Mouse (Mus musculus): ENCODE data around the gene Rbbp8nl.

Gene Rbbp8nl

GRCm38 (mm10) chr2:180257963-180258865, 31.5 kb downstream of the Rbbp8nl start:
- no peak for DNase-seq (ENCODE audit: low read depth, low spot score)

- DNase-seq (ENCODE audit: low read depth, low spot score), result peak; percentile 98
Measured at GRCm38 (mm10) chr2:180257001-180257521, 32.6 kb downstream of the Rbbp8nl start, which contains the start of gene Rps21. TSS of gene Rps21 (plus strand) at chr2:180257377.

GRCm38 (mm10) chr2:180256296-180257000, 33.2 kb downstream of the Rbbp8nl start:
- no peak for DNase-seq (ENCODE audit: low read depth, low spot score)

DNA sequence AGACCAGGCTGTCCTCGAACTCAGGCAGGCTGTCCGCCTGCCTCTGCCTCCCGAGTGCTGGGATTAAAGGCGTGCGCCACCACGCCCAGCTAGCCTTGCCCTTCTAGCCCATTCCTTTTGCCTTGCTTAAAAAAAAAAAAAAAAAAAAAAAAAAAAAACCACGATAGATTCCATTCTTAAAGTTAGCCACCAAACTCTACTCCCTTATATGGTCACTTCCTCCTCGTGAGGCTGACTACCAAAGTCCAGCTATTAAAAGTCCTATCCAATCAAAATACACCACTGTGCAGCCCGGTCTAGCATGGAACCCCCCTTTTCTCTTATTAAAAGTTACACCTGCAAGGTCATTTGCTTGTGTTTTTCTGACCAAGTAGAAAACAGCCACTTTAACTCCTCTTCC, 34.0 kb downstream of the Rbbp8nl start:
- DNase-seq (ENCODE audit: low read depth, low spot score), result no peak

DNA sequence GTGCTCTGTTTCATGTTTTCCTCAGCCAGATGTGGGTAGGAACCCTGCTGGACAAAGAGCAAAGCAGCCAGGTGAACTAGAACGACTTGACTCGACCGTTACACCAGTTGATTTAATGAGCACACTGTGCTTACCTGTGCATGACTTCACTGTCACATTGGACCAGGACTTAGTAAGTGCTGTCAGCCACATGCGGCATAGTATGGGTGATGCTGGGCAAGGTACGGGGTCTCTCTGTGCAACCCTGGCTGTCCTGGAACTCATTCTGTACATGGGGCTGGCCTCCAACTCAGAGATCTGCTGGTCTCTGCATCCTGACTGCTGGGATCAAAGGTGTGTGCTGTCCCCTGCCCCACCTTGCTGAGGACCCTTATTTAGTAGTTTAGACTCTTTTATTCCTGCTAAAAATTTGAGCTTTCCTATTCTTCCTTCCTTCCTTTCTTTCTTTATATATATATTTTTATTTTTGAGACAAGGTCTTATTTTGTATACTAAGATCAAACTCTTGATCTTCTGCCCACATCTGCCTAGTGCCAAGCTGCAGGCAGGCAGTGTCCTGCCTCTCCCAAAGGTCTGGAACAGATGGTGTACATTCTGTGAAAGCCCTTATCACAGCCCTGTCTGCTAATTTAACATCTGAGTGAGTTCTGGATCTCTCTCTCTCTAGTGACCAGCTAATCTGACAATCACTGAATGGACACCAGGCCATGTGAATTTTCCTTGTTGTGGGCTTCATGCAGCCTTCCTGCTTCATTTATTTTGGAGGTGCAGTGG, 35.1 kb downstream of the Rbbp8nl start:
- no peak for DNase-seq (ENCODE audit: low read depth, low spot score)

GRCm38 (mm10) chr2:180251838-180252237, 37.8 kb downstream of the Rbbp8nl start:
- DNase-seq (ENCODE audit: low read depth, low spot score), result no peak

DNA sequence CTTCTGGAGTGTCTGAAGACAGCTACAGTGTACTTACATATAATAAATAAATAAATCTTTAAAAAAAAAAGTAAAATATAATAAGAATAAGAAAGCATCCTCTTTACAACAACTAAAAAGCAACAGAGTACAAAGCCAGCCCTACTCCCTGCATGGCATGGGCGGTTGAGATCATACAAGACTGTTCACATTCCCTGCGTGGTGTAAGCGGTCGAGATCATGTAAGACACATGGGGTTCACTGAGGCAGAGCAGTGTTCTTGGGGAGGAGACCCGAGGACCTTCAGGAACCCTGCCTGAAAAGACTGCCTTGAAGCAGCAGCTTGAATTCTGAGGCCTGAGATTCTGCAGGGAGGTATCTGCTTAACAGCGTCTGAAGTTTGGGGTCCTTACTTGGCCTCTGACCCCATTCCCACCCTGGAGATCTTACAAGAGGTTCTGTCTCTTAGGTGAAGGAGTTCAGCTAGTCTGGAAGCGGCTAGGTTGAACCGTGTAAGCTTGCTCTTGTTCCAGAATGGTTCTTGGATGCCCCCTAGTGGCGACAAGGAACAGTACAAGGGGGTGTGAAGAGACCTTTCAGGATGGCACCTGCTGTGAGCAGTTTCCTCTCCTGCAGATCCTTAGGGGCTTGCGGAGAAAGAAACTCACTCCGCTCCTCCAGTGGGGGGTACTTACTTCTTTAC, 38.6 kb downstream of the Rbbp8nl start:
- peak; percentile 72 for DNase-seq (ENCODE audit: low read depth, low spot score)

DNA sequence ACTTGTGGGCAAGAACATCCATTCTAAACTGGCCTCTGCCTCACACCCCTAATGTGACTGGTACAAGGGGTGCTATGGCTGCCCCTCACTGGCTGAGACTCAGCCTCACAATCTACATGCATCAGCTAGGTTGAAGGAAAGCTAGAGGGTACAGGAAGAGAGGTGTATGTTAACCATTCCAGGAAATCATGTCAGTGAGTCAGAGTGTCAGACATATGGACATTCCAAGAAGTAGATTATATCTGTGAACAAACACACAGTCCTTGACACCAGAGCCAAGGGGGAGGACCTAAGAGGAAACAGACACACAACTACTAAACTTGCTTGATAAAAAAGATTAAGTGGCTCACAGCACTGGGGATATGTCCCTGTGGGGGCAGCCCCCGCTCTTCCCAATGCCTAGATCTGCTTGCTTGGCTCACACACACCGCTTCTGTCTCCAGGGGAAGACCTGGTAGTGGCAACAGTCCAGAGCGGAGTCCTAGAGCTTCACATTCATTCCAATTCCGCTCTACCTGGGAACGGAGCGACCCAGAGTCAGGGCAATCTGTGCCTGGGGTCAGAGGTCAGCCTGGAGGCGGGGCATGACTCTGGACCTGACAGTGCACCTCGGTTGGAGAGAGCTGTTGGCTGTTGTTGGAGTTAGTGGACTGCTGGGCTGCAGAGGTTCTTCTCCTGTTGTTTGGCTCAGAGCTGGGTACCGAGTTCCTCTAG, 40.6 kb downstream of the Rbbp8nl start:
- no peak for DNase-seq (ENCODE audit: low read depth, low spot score)

GRCm38 (mm10) chr2:180247916-180248315, 41.8 kb downstream of the Rbbp8nl start:
- DNase-seq (ENCODE audit: low read depth, low spot score), result no peak

GRCm38 (mm10) chr2:180243108-180243507, 46.6 kb downstream of the Rbbp8nl start:
- no peak for DNase-seq (ENCODE audit: low read depth, low spot score)

DNA sequence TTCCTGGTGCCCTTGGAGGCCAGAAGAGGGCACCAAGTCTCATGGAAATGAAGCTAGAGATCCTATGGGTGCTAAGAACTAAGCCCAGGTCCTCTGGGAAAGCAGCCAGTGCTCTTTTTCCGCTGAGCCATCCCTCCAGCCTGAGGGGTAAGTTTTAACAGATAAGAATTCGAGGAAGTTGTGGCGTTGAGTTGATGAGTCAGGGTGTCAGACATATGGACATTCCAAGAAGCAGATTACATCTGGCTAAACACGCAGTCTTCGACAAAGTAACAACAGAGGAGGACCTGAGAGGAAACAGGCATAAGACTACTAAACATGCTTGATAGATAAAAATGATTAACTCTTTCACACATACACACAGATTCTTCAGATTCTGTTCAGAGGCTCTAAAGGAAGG, 51.1 kb downstream of the Rbbp8nl start:
- DNase-seq (ENCODE audit: low read depth, low spot score), result no peak

GRCm38 (mm10) chr2:180237601-180238345, 51.9 kb downstream of the Rbbp8nl start:
- no peak for DNase-seq (ENCODE audit: low read depth, low spot score)

DNA sequence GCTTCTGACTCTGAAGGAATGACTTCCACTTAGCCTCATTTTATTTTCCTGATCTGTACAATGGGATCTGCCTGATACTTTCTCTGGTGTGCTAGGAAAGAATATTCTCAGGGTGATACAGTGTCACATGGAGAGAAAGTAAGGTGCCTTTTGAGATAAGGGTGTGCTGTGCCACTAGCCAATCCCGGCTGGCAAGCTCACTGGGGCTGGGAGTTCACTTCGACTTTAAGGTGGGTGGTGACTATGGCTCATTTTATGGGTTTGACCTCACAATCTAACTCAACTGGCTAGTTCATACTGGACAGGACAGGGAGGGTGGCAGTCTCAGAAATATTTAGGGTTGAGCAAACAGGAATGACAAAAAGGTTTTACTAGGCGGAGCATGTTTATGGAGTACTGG, 52.7 kb downstream of the Rbbp8nl start:
- no peak for DNase-seq (ENCODE audit: low read depth, low spot score)

DNA sequence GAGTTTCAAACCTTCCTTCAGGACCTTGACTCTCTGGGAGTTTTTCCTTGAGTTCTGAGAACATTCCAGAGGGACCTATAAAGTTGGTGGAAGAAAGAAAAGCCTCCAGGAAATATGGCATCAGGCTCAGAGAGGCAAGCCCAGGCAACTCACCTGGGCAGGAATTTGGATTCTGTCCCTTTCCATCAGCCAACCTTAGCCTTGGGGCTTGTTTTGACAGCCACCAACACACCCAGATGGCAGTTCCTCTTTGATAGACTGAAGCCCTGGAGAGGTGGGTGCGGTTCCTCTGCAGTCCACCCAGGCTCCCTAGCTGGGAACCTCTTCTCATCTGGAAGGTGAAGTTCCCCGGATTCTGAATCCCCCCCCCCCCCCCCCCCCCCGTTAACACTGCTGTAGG, 53.2 kb downstream of the Rbbp8nl start:
- no peak for DNase-seq (ENCODE audit: low read depth, low spot score)

- DNase-seq (ENCODE audit: low read depth, low spot score), result no peak
Measured at GRCm38 (mm10) chr2:180235788-180236187, 53.9 kb downstream of the Rbbp8nl start.

GRCm38 (mm10) chr2:180234980-180235379, 54.7 kb downstream of the Rbbp8nl start:
- no peak for DNase-seq (ENCODE audit: low read depth, low spot score)

DNA sequence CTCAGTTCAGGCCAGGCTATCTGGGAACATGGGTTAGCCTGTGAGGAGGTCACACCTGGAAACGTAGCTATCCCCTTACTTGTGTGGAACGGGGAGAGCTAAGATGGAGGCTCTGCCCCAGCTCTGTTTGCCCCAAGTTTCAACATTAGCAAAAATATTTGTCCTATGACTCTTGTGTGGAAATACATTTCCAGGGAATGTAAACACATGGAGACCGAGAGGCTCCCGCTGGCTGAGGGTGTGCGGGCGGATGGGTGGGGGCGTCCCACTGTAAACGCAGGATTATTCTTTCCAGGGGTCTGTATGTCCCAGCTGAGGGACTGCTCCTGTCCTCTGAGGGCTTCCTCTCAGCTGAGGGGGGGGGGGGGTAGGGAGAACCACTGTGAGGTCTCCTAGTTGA, 55.3 kb downstream of the Rbbp8nl start:
- no peak for DNase-seq (ENCODE audit: low read depth, low spot score)

- no peak for DNase-seq (ENCODE audit: low read depth, low spot score)
Measured at GRCm38 (mm10) chr2:180233101-180233904, 56.4 kb downstream of the Rbbp8nl start.

- DNase-seq (ENCODE audit: low read depth, low spot score), result no peak
Measured at GRCm38 (mm10) chr2:180230482-180230881, 59.2 kb downstream of the Rbbp8nl start.
